In genomic region chr9:106675965-106676364, GRCm38 (mm10) we compare ENCODE assay signal across 11 mouse cellular contexts. TPM values are rescaled to one million over a fixed set of nuclear protein-coding genes. Genes with fewer than 3 reads are reported as not detected.
DNase-seq lines count a peak whose midpoint lies in the region; ATAC-seq and TF ChIP-seq lines count a peak whose summit lies in the region.
"Had no signal": no experiment of that assay in that cellular context is flagged by ENCODE, and none has a peak within 500 bp of the region (broad histone marks: within the 10 kb centered on the region; RNA-seq: fewer than 3 reads in every experiment).

No protein-coding gene starts in this region.

- no peak overlapping the region for H3K9ac ChIP-seq in hindbrain, embryonic 15.5 days
- no peak overlapping the region for H3K9ac ChIP-seq in hindbrain, embryonic 13.5 days
- no peak overlapping the region for H3K9ac ChIP-seq in lung, embryonic 14.5 days
- H3K9ac ChIP-seq in forebrain, embryonic 14.5 days (ENCODE audit: low read length) = no peak overlapping the region
- H3K9ac ChIP-seq: limb, embryonic 12.5 days had no signal

- H3K4me2 ChIP-seq in hindbrain, embryonic 15.5 days = no peak overlapping the region
- no peak overlapping the region for H3K4me2 ChIP-seq in hindbrain, embryonic 13.5 days
- no peak overlapping the region for H3K4me2 ChIP-seq in lung, embryonic 14.5 days
- no peak overlapping the region for H3K4me2 ChIP-seq in forebrain, embryonic 14.5 days (ENCODE audit: low read length)
- H3K4me2 ChIP-seq in myocyte (ENCODE audit: low read depth) = peak overlapping the region; percentile 24
- H3K4me2 ChIP-seq: limb, embryonic 12.5 days had no signal

- ATAC-seq in hindbrain, embryonic 15.5 days (ENCODE audit: low FRiP score, low read depth) = peak; percentile 46; the same call in 1 of the 2 replicates
- ATAC-seq in hindbrain, embryonic 13.5 days (ENCODE audit: low FRiP score) = no peak
- peak; percentile 13; the same call in 1 of the 2 replicates for ATAC-seq in lung, embryonic 14.5 days (ENCODE audit: insufficient read depth)
- ATAC-seq in forebrain, embryonic 14.5 days = peak; percentile 57; the same call in 1 of the 2 replicates

- no peak for DNase-seq in lung, embryonic 14.5 days
- no peak for DNase-seq in lung, postnatal 10 days
- no peak for DNase-seq in forebrain, embryonic 14.5 days (ENCODE audit: low spot score)
- DNase-seq in adrenal gland, adult 8-10 months = no peak
- no peak for DNase-seq in ovary, postnatal 10 days (ENCODE audit: low spot score)

- no peak for TF ChIP-seq CTCF in lung, embryonic 14.5 days (IDR thresholded peaks at IDR 0.05; ENCODE audit: low read depth)

- TF ChIP-seq POLR2A in myocyte (IDR thresholded peaks at IDR 0.05; ENCODE audit: insufficient read length, low read depth) = no peak

- H3K4me1 ChIP-seq in hindbrain, embryonic 15.5 days (replicated peaks) = no peaks in the 10 kb centered on the region
- no peaks in the 10 kb centered on the region for H3K4me1 ChIP-seq in hindbrain, embryonic 13.5 days (replicated peaks)
- H3K4me1 ChIP-seq in lung, embryonic 14.5 days (ENCODE audit: insufficient read depth) = no peaks in the 10 kb centered on the region
- H3K4me1 ChIP-seq in forebrain, embryonic 14.5 days (ENCODE audit: control insufficient read depth, insufficient read depth, low read length) = no peaks in the 10 kb centered on the region
- H3K4me1 ChIP-seq: limb, embryonic 12.5 days had no signal

- H3K79me2 ChIP-seq in myocyte (ENCODE audit: control insufficient read depth, insufficient read depth) = no peaks in the 10 kb centered on the region

- 75% methylated on average over 9 of the region's 9 CpGs for WGBS in hindbrain, embryonic 15.5 days
- 76% methylated on average over 9 of the region's 9 CpGs for WGBS in hindbrain, embryonic 13.5 days
- WGBS in lung, embryonic 14.5 days = 69% methylated on average over 9 of the region's 9 CpGs
- WGBS in forebrain, embryonic 14.5 days = 79% methylated on average over 9 of the region's 9 CpGs

- peaks cover 21% of the 10 kb centered on the region; the same call in 1 of the 2 replicates for H3K36me3 ChIP-seq in hindbrain, embryonic 15.5 days
- H3K36me3 ChIP-seq in hindbrain, embryonic 13.5 days = peaks cover 58% of the 10 kb centered on the region
- H3K36me3 ChIP-seq in lung, embryonic 14.5 days (ENCODE audit: insufficient read depth) = peaks cover 38% of the 10 kb centered on the region
- peaks cover 23% of the 10 kb centered on the region for H3K36me3 ChIP-seq in forebrain, embryonic 14.5 days (ENCODE audit: control insufficient read depth, insufficient read depth, low read length)
- peaks cover 10% of the 10 kb centered on the region for H3K36me3 ChIP-seq in myocyte (ENCODE audit: control insufficient read depth, insufficient read depth)

- H3ac ChIP-seq in myocyte (ENCODE audit: control insufficient read depth, insufficient read length) = no peak overlapping the region

- no peaks in the 10 kb centered on the region for H3K27me3 ChIP-seq in hindbrain, embryonic 15.5 days
- H3K27me3 ChIP-seq in hindbrain, embryonic 13.5 days = no peaks in the 10 kb centered on the region
- no peaks in the 10 kb centered on the region for H3K27me3 ChIP-seq in lung, embryonic 14.5 days (ENCODE audit: insufficient read depth, low read length)
- no peaks in the 10 kb centered on the region for H3K27me3 ChIP-seq in forebrain, embryonic 14.5 days (replicated peaks; ENCODE audit: control insufficient read depth, insufficient read depth, low read length)
- H3K27me3 ChIP-seq in myocyte (ENCODE audit: control insufficient read depth, insufficient read depth, insufficient read length) = no peaks in the 10 kb centered on the region
- H3K27me3 ChIP-seq: limb, embryonic 12.5 days had no signal

- no peak overlapping the region for H3K4me3 ChIP-seq in hindbrain, embryonic 15.5 days
- H3K4me3 ChIP-seq in hindbrain, embryonic 13.5 days = no peak overlapping the region
- H3K4me3 ChIP-seq in lung, embryonic 14.5 days (ENCODE audit: low read depth, low read length) = no peak overlapping the region
- no peak overlapping the region for H3K4me3 ChIP-seq in forebrain, embryonic 14.5 days (ENCODE audit: low read depth, low read length)
- no peak overlapping the region for H3K4me3 ChIP-seq in myocyte
- H3K4me3 ChIP-seq: limb, embryonic 12.5 days had no signal

- H3K9me3 ChIP-seq in hindbrain, embryonic 15.5 days = no peaks in the 10 kb centered on the region
- no peaks in the 10 kb centered on the region for H3K9me3 ChIP-seq in hindbrain, embryonic 13.5 days
- no peaks in the 10 kb centered on the region for H3K9me3 ChIP-seq in lung, embryonic 14.5 days (ENCODE audit: low read depth, low read length)
- no peaks in the 10 kb centered on the region for H3K9me3 ChIP-seq in forebrain, embryonic 14.5 days (replicated peaks; ENCODE audit: control insufficient read depth, low read length)
- H3K9me3 ChIP-seq: limb, embryonic 12.5 days had no signal

- no peak overlapping the region for H3K27ac ChIP-seq in hindbrain, embryonic 15.5 days (replicated peaks)
- no peak overlapping the region for H3K27ac ChIP-seq in hindbrain, embryonic 13.5 days
- H3K27ac ChIP-seq in lung, embryonic 14.5 days (ENCODE audit: low read depth) = no peak overlapping the region
- no peak overlapping the region for H3K27ac ChIP-seq in forebrain, embryonic 14.5 days (ENCODE audit: low read depth, low read length)
- H3K27ac ChIP-seq: limb, embryonic 12.5 days had no signal

TF ChIP-seq in myocyte, 11 proteins besides CTCF, POLR2A, EP300 and RAD21:
- TF ChIP-seq USF1 (IDR thresholded peaks at IDR 0.05; ENCODE audit: low read depth) (no peak), TCF12 (IDR thresholded peaks at IDR 0.05; ENCODE audit: insufficient read depth, poor library complexity, severe bottlenecking) (no peak)

RNA-seq across cellular contexts. Expression of gene Tex264, which starts 9.8 kb away (rescaled TPM):
- 69.6 and 79.0 TPM in 2 replicates for polyA plus RNA-seq in hindbrain, embryonic 15.5 days (2015; fragmentation: Nextera tagmentation; extraction: Ambion mirVana)
- polyA plus RNA-seq in hindbrain, embryonic 13.5 days (2015; fragmentation: Nextera tagmentation; extraction: Ambion mirVana) = 49.1 and 52.7 TPM in 2 replicates
- 41.3 and 47.8 TPM in 2 replicates for polyA plus RNA-seq in lung, embryonic 14.5 days (2014; fragmentation: Nextera tagmentation; extraction: Ambion mirVana)
- polyA plus RNA-seq in forebrain, embryonic 14.5 days (2014; fragmentation: Nextera tagmentation; extraction: Ambion mirVana) = 41.3 and 52.1 TPM in 2 replicates
- polyA plus RNA-seq in myocyte (2012; fragmentation: generic; extraction: Trizol) = 111 TPM
- total RNA-seq in adrenal gland, adult 8-10 months (2022) = 100 to 1,000 TPM; 123 to 161 (median 141) TPM

RNA-seq across cellular contexts. Expression of gene Grm2, which starts 20.1 kb away (rescaled TPM):
- polyA plus RNA-seq in hindbrain, embryonic 15.5 days (2015; fragmentation: Nextera tagmentation; extraction: Ambion mirVana) = 8.7 and 9.7 TPM in 2 replicates
- 3.7 and 5.3 TPM in 2 replicates for polyA plus RNA-seq in hindbrain, embryonic 13.5 days (2015; fragmentation: Nextera tagmentation; extraction: Ambion mirVana)
- not detected in 2 replicates for polyA plus RNA-seq in lung, embryonic 14.5 days (2014; fragmentation: Nextera tagmentation; extraction: Ambion mirVana)
- polyA plus RNA-seq in forebrain, embryonic 14.5 days (2014; fragmentation: Nextera tagmentation; extraction: Ambion mirVana) = 6.7 and 10.4 TPM in 2 replicates
- polyA plus RNA-seq in myocyte (2012; fragmentation: generic; extraction: Trizol) = not detected
- not detected for total RNA-seq in adrenal gland, adult 8-10 months (2022)
- total RNA-seq: gastrocnemius, postnatal 25 days; heart, postnatal 10 days had no signal
- polyA plus RNA-seq: limb, embryonic 12.5 days had no signal

RNA-seq across cellular contexts. Expression of gene Iqcf6, which starts 49.6 kb away (rescaled TPM):
- polyA plus RNA-seq in hindbrain, embryonic 15.5 days (2015; fragmentation: Nextera tagmentation; extraction: Ambion mirVana) = not detected in 2 replicates
- not detected in 2 replicates for polyA plus RNA-seq in hindbrain, embryonic 13.5 days (2015; fragmentation: Nextera tagmentation; extraction: Ambion mirVana)
- polyA plus RNA-seq in lung, embryonic 14.5 days (2014; fragmentation: Nextera tagmentation; extraction: Ambion mirVana) = not detected in 2 replicates
- not detected in 2 replicates for polyA plus RNA-seq in forebrain, embryonic 14.5 days (2014; fragmentation: Nextera tagmentation; extraction: Ambion mirVana)
- not detected for polyA plus RNA-seq in myocyte (2012; fragmentation: generic; extraction: Trizol)
- total RNA-seq in adrenal gland, adult 8-10 months (2022) = not detected
- total RNA-seq: gastrocnemius, postnatal 25 days; heart, postnatal 10 days had no signal
- polyA plus RNA-seq: limb, embryonic 12.5 days had no signal
